Mouse (Mus musculus) retina, embryonic 14.5 days (tissue): ENCODE results near the gene Olfr557.
A peak's percentile ranks its signal among the peaks of the same experiment; 100 is the strongest.

Source experiments
- DNase-seq: peaks from one replicate; pipeline ENCODE4 v3.0.0-alpha.2; 2015; ENCODE audit warnings: low spot score

The Olfr557 gene

DNA sequence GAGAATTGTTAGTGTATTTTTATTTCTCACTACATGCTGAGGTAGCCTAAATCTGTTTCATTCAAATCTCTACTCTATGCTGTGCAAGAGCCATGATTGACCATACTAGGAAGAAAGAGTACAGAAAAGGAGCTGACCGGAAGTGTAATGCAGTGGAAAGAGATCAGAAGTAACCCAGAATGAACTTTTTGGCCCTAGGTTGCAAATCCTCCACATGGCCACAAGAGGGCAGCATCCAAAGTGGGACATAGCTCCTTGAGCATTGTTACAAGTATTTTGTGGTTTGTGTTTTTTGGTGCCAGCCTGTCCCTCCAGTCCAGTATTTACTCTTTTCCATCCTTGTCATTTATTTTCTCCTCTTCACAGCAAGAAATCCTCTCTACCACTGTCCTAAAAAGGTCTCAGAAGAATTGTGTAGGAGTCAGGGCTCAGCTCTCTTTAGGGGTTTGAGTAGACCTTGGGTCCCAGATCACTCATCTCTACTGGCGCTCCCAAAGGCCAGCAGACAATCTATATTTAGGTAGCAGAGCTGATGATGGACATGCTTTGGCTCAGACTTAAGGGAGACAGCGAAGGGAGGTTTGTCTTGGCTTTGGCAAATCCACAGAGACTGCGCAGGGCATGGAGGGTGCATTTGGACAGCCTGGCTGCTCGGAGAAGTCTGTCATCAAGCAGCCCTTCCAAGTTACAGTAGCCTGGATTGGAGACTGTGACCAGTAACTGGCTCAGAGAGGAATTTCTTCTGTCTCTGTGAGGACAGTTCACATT is at the start of gene Olfr557:
Olfr557 (plus strand) TSS at position 553 of the 768 bp plus-strand sequence.
- peak; percentile 78 for DNase-seq

DNA sequence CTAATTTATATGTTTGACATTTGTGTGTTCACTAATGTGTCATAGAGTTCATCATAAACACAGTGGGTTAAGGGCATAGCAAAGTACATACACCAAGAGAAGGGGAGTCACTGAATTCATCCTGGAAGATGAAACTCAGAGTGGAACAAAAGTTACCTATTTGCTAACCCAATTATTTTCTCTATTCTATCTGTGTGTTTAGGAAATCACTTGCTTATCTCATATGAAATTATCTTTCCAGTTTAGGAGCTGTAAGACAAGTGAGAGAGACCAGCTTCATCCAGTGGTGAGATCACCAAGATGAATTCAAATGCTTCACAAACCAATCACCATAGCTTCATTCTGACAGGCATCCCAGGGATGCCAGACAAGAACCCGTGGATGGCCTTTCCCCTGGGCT is 37.2 kb upstream of the Olfr557 start, which contains the start of gene Olfr555:
Olfr555 (plus strand) TSS at position 301 of the 400 bp plus-strand sequence.
- no peak for DNase-seq

DNA sequence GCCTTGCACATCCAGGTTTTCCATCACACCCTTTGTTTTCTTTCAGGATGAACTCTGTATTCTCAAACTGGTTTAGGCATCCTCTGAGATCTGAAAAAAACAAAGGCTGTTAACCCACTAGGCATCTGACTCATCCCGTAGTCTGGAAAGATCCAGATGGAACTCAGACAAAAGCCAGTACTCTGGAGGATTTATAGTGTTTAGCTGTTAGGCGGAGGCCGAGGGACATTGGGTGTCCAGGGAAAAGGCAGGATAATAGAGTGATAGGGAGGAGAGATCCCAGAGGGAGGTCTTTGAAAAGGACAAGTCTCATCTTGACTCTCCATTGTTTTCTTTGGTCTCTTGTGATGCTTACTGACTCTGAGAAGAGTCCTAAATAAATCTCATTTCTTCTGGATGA is 31.1 kb upstream of the Olfr557 start, which contains the start of gene Olfr556:
Olfr556 (plus strand) TSS at position 301 of the 400 bp plus-strand sequence.
- DNase-seq, result no peak

DNA sequence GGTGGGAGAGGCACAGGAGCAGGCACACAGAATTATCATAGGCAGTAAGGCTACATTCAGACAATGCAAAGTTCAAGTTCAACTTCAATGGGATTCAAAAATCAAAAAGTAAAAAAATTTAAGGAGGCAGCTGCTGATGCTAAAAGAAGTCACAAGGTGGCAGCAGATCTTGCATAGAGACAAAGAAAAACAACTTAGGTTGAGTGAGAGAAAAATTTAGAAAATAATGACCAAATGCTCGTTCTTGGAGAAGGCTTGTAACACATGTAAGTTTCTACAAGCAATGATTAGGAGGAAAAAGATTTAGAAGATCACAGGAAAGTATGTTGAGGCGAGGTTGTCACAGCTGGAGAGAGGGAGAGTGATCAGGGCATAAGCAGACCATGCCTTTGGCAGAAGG is 30.3 kb upstream of the Olfr557 start:
- DNase-seq, result peak; percentile 53

DNA sequence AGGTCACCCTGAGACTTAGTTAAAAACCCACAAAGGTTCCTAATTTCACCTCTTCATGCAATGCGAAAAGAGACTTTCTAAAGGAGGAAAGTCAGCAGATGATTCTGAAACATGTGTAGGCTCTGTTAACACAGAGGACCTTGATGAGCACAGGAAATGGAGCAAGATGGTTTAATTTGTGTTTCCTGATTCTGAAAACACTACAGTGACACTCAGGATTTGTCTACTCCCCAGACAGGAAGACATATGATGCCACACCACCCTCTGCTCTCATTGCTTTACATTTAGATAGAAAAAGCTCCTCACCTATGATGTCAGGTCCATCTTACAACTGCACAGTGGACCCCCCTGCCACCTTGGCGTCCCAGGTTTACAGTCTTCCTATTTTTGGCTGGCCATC is 19.5 kb upstream of the Olfr557 start:
- no peak for DNase-seq

DNA sequence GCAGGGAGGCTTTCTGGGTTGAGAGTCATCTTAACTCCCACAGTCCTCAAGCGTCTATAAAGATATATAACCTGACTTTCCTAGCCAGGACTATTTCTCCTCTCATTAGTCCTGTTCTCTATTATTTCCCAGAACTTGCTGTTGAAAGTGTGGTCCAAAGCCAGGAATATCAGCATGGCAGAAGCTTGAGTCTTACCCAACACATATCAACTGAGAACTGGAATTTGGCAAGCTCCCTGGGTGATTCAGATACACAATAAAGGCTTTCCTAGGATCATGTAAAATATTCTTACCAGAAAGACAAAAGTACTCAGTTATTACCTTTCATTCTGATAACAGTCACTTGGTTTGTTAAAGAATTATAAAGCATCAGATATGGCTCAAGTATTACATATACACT is 13.8 kb upstream of the Olfr557 start:
- DNase-seq, result no peak

DNA sequence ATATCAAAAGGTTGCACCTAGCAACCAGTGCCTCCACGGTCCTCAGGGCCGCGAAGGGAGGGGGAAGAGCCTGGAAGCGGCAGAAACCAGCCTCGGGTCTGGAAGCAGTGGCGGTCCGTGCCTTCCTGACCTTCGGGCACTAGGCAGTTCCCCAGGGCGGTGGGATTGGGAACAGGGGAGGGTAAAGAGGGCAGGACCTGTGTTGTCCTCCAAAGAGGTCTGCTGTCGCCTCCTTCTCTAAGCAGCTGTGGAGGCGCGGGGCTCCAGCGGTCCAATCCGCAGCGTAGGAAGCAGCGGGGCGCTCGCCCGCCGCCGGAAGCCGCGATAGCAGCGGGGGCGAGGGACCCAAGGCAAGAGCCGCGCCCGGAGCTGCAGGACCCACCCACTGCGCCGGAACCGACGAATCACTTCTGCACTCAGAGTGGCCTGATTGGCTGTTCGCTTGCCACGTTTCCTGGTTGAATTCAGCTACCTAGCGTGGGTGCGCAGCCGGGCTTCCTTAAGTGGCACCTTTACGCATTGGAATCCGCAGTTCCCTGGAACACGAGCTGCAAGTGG is 8.7 kb upstream of the Olfr557 start, which contains the start of gene Trim68:
Trim68 (minus strand) TSS at position 384 of the 558 bp plus-strand sequence.
- DNase-seq, result peak; percentile 92

DNA sequence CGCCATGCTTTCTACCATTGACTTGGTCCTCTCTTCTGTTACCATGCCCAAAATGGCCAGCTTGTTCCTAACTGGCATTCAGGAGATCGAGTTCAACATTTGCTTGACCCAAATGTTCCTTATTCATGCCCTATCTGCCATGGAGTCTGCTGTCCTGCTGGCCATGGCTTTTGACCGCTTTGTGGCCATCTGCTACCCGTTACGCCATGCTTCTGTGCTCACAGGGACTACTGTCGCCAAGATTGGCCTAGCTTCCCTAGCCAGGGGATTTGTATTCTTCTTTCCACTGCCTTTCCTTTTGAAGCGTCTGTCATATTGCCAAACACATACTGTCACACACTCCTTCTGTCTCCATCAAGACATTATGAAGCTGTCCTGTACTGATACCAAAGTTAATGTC is 2.8 kb downstream of the Olfr557 start:
- no peak for DNase-seq

DNA sequence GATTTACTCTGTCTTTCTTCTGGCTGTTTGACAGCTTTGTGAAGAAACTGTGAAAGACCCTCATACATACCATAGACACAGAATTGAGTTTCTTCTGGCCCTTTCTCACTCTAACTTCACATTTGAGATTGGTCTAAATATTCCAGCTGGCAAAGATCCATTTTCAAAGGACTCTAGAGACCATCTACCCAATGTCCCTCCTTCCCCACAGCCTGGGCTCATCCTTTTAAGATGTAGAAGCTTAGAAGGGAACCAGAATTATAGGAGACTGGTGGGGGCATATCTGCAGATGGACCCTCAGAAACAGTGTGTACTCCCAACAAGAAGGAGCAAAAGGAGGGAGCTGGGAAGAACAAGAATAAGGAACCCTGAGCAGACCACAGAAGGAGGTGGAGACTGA is 6.2 kb downstream of the Olfr557 start, which contains the start of gene Olfr558:
Olfr558 (plus strand) TSS at position 301 of the 400 bp plus-strand sequence.
- DNase-seq, result no peak

DNA sequence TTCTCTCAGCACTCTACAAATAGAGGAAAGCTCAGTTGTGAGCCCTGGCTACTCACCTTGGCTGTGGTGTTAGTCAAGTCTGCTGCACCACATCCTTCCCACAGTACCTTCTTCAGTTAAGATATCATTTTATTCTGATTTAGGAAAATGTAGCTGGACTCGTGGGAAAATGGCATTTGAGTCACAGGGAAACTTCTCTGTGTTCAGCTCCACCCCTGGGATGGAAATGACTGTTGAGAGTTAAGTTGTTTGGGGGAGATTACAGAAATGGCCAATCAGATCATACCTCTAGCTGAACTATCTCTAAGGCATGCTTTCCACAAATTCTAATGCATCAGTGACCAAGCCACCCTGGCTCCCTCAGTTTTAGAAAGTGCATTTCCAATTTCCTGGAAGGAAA is 23.3 kb downstream of the Olfr557 start, which contains the start of gene Olfr33:
Olfr33 (minus strand) TSS at position 101 of the 400 bp plus-strand sequence.
- DNase-seq, result no peak

DNA sequence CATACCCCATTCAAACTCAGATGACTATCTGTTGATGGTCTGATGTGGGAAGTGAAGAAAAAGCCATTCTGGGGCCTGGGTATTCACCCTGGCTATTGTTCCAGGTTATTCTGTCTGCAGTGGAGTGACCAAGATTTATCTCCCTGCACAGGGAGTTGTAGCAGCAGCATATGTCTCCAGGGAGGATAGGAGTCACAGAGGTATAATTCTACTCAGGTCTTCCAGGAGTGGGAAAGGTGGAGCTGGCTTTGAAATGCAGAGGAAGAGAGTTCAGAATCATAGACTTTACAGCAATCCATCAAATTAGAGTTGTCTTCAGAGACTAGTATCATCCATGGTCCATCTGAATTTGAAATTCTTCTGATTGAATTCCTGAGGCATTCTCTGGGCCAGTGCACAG is 31.7 kb downstream of the Olfr557 start, which contains the start of gene Olfr559:
Olfr559 (minus strand) TSS at position 101 of the 400 bp plus-strand sequence.
- DNase-seq, result no peak

DNA sequence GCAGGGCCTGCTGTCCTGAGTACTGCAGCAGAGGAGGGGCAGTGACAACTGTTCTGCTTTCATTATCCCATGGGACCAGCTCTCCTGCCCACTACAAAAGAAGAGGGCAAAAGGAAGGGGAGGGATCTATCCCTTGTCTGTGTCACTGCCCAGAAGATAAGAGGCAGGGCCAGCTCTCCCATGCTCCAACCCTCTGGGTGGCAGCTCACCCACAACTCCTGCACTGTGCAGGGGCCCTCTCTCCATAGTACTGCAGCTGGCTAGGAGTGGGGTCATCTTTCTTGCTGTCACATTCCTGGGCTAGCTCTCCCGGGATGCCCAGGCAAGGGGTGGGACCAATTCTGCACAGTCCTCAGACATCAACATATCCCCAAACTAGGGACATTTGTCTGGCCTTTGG is 38.1 kb downstream of the Olfr557 start:
- DNase-seq, result no peak

DNA sequence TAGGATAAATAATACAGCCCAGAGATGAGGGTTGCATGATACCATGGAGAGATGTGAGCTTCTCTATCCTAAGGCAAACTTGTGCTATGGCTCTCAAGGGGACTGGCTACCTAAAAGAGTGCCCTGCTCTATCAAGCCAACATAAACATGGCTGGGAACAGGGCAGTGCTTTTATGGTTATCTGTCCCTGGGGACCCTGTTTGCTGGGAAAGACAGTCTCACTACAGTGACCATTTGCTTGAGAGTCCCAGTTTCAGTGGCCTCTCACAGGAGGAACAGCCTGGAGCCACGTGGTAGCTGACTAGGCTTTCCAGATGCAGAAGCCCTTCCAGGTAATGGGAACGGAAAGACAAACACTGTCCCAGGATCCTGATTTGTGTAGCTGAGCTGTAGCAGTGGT is 42.0 kb downstream of the Olfr557 start:
- DNase-seq, result no peak
